Comparison of ENCODE assay signal across 25 mouse cellular contexts in the genomic region with DNA sequence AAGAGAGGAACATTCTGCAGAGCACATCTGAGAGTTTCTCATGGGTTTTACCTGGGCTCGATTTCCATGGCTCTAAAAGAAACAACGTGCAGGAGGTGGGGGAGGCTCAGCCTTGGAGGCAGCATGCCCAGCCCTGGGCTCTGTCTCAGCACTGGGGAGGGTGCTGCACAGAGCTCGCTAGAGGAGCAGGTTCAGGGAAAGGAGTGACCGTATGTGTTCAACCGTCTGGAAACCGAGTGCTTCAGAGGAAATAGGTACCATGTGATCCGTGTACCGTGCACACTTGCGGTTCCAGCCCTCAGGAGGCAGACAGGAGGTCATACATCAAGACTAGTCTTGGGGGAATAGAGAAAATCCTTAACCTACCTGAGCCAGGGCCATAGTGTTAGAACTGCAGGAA. TPM values are rescaled to one million over a fixed set of nuclear protein-coding genes. Genes with fewer than 3 reads are reported as not detected.
DNase-seq lines count a peak whose midpoint lies in the region; ATAC-seq lines count a peak whose summit lies in the region.
"Had no signal": no experiment of that assay in that cellular context is flagged by ENCODE, and none has a peak within 500 bp of the region (broad histone marks: within the 10 kb centered on the region; RNA-seq: fewer than 3 reads in every experiment).

No protein-coding gene starts in this region.

- H3K4me3 ChIP-seq in kidney, embryonic 15.5 days (replicated peaks): no peak overlapping the region
- H3K4me3 ChIP-seq: embryonic facial prominence, embryonic 13.5 days; forebrain, embryonic 12.5 days; heart, embryonic 13.5 days; hindbrain, embryonic 13.5 days had no signal

- 26% methylated on average over 9 of the region's 9 CpGs for WGBS in kidney, embryonic 15.5 days

- H3K4me1 ChIP-seq in kidney, embryonic 15.5 days: peaks cover 5% of the 10 kb centered on the region
- H3K4me1 ChIP-seq: embryonic facial prominence, embryonic 13.5 days; forebrain, embryonic 12.5 days; heart, embryonic 13.5 days; hindbrain, embryonic 13.5 days had no signal

- no peak overlapping the region for H3K27ac ChIP-seq in kidney, embryonic 15.5 days
- H3K27ac ChIP-seq: embryonic facial prominence, embryonic 13.5 days; forebrain, embryonic 12.5 days; heart, embryonic 13.5 days; hindbrain, embryonic 13.5 days; hindbrain, postnatal 0 days had no signal

- H3K27me3 ChIP-seq in kidney, embryonic 15.5 days: no peaks in the 10 kb centered on the region
- H3K27me3 ChIP-seq: embryonic facial prominence, embryonic 13.5 days; forebrain, embryonic 12.5 days; heart, embryonic 13.5 days; hindbrain, embryonic 13.5 days had no signal

- H3K4me2 ChIP-seq in kidney, embryonic 15.5 days: 0 out of 2 replicates have a peak overlapping the region, but pooled peaks have one; percentile 13
- H3K4me2 ChIP-seq: embryonic facial prominence, embryonic 13.5 days; forebrain, embryonic 12.5 days; heart, embryonic 13.5 days; hindbrain, embryonic 13.5 days had no signal

- peak; percentile 90 for ATAC-seq in kidney, embryonic 15.5 days (replicated peaks; ENCODE audit: low FRiP score)
- peak; percentile 30; the same call in 1 of the 2 replicates for ATAC-seq in granulocyte monocyte progenitor cell, adult 5-6 weeks (replicated peaks; ENCODE audit: poor library complexity, severe bottlenecking)
- ATAC-seq: forebrain, embryonic 16.5 days; hindbrain, postnatal 0 days had no signal

- no peaks in the 10 kb centered on the region for H3K9me3 ChIP-seq in kidney, embryonic 15.5 days (replicated peaks)
- H3K9me3 ChIP-seq: embryonic facial prominence, embryonic 13.5 days; forebrain, embryonic 12.5 days; G1E; heart, embryonic 13.5 days; hindbrain, embryonic 13.5 days had no signal

- H3K9ac ChIP-seq in kidney, embryonic 15.5 days: no peak overlapping the region
- H3K9ac ChIP-seq: embryonic facial prominence, embryonic 13.5 days; forebrain, embryonic 12.5 days; heart, embryonic 13.5 days; hindbrain, embryonic 13.5 days had no signal

- no peaks in the 10 kb centered on the region for H3K36me3 ChIP-seq in kidney, embryonic 15.5 days
- H3K36me3 ChIP-seq: forebrain, embryonic 12.5 days; G1E had no signal

- DNase-seq in kidney, adult 18-20 months: no peak
- DNase-seq in B cell, adult 2 months: peak; percentile 7 to 10
- DNase-seq in naive thymus-derived CD4-positive, alpha-beta T cell, adult 2 months (ENCODE audit: low read depth): peak; percentile 22
- no peak for DNase-seq in lung, postnatal 4 days
- no peak for DNase-seq in heart, adult 8-10 months (ENCODE audit: low spot score)
- DNase-seq: adrenal gland, adult 8-10 months; cerebellum, adult 11 months; cerebellum, adult 8-10 months; cerebellum, postnatal 14 days; embryo, embryonic 11 days; gastrocnemius, postnatal 14 days; heart, postnatal 36 days had no signal

RNA-seq across cellular contexts. Expression of gene Zfp14, which starts 6.8 kb away (rescaled TPM):
- polyA plus RNA-seq in kidney, embryonic 15.5 days (2015; fragmentation: Nextera tagmentation; extraction: Ambion mirVana): 3.0 and 4.0 TPM in 2 replicates
- 0.52 and 2.4 TPM in 2 replicates for total RNA-seq in granulocyte monocyte progenitor cell, adult 5-6 weeks (2014; fragmentation: Nextera tagmentation)
- 1.2 and 1.4 TPM in 2 replicates for total RNA-seq in granulocyte monocyte progenitor cell, adult 5-6 weeks (2017)
- 1 to 10 TPM; 2.4 to 3.0 (median 2.6) TPM for total RNA-seq in heart, adult 8-10 months (2022)
- polyA plus RNA-seq: G1E had no signal

RNA-seq across cellular contexts. Expression of gene Zfp82, which starts 28.3 kb away (rescaled TPM):
- 3.9 and 5.5 TPM in 2 replicates for polyA plus RNA-seq in kidney, embryonic 15.5 days (2015; fragmentation: Nextera tagmentation; extraction: Ambion mirVana)
- total RNA-seq in granulocyte monocyte progenitor cell, adult 5-6 weeks (2014; fragmentation: Nextera tagmentation): 7.0 and 9.2 TPM in 2 replicates
- total RNA-seq in granulocyte monocyte progenitor cell, adult 5-6 weeks (2017): 3.0 and 9.6 TPM in 2 replicates
- 1 to 10 TPM; 2.1 to 3.0 (median 2.6) TPM for total RNA-seq in heart, adult 8-10 months (2022)

RNA-seq across cellular contexts. Expression of gene Gm26920, which starts 45.9 kb away (rescaled TPM):
- polyA plus RNA-seq in kidney, embryonic 15.5 days (2015; fragmentation: Nextera tagmentation; extraction: Ambion mirVana): 1.1 and 2.4 TPM in 2 replicates
- total RNA-seq in granulocyte monocyte progenitor cell, adult 5-6 weeks (2014; fragmentation: Nextera tagmentation): 2.8 TPM in 1 of 2 replicates, not detected in the other
- total RNA-seq in granulocyte monocyte progenitor cell, adult 5-6 weeks (2017): not detected in 2 replicates
- under 1 TPM in 1 of 4 experiments, not detected in 3; 0.28 TPM for total RNA-seq in heart, adult 8-10 months (2022)
- total RNA-seq: adrenal gland, postnatal 4 days; common myeloid progenitor, adult 5-6 weeks; gastrocnemius, adult 18-20 months; heart, postnatal 36 days; hindbrain, postnatal 0 days had no signal
- polyA plus RNA-seq: frontal cortex, adult 2 months; G1E had no signal

RNA-seq across cellular contexts. Expression of gene Zfp566, which starts 46.0 kb away (rescaled TPM):
- 12.2 and 15.9 TPM in 2 replicates for polyA plus RNA-seq in kidney, embryonic 15.5 days (2015; fragmentation: Nextera tagmentation; extraction: Ambion mirVana)
- 7.6 and 15.7 TPM in 2 replicates for total RNA-seq in granulocyte monocyte progenitor cell, adult 5-6 weeks (2014; fragmentation: Nextera tagmentation)
- 3.2 and 6.0 TPM in 2 replicates for total RNA-seq in granulocyte monocyte progenitor cell, adult 5-6 weeks (2017)
- 1 to 10 TPM in 3 of 4 experiments, under 1 TPM in 1; 0.82 to 1.8 (median 1.6) TPM for total RNA-seq in heart, adult 8-10 months (2022)

RNA-seq across cellular contexts. Expression of gene Zfp260, which starts 50.2 kb away (rescaled TPM):
- polyA plus RNA-seq in kidney, embryonic 15.5 days (2015; fragmentation: Nextera tagmentation; extraction: Ambion mirVana): 109 and 114 TPM in 2 replicates
- total RNA-seq in granulocyte monocyte progenitor cell, adult 5-6 weeks (2014; fragmentation: Nextera tagmentation): 41.6 and 58.5 TPM in 2 replicates
- total RNA-seq in granulocyte monocyte progenitor cell, adult 5-6 weeks (2017): 26.1 and 28.7 TPM in 2 replicates
- total RNA-seq in heart, adult 8-10 months (2022): 10 to 100 TPM; 25.3 to 34.5 (median 31.3) TPM

Comparison
In these comparisons a context has a peak if more than half of its experiments do, and no peak if none do; other contexts are left out.
1. DNase-seq: peak in B cell, adult 2 months (2 of 2) and naive thymus-derived CD4-positive, alpha-beta T cell, adult 2 months (single experiment); none in kidney, adult 18-20 months (single experiment), lung, postnatal 4 days (0 of 2) and heart, adult 8-10 months (single experiment).